29 mouse cellular contexts compared by ENCODE assay signal in genomic region chr16:38358256-38358812, GRCm38 (mm10). TPM values are rescaled to one million over a fixed set of nuclear protein-coding genes. Genes with fewer than 3 reads are reported as not detected.
DNase-seq lines count a peak whose midpoint lies in the region; ATAC-seq and TF ChIP-seq lines count a peak whose summit lies in the region.
"Had no signal": no experiment of that assay in that cellular context is flagged by ENCODE, and none has a peak within 500 bp of the region (broad histone marks: within the 10 kb centered on the region; RNA-seq: fewer than 3 reads in every experiment).

No protein-coding gene starts in this region.

- dilution Hi-C loops in CH12.LX (cut with MboI; ENCODE audit: extremely low pct_ligation_motif_present, extremely low pct_unique_long_range_greater_than_20kb, low sequenced_read_pairs) = no loop called here

- WGBS in midbrain, embryonic 11.5 days = 88% methylated on average over 6 of the region's 6 CpGs
- WGBS in midbrain, postnatal 0 days = 91% methylated on average over 6 of the region's 6 CpGs
- 91% methylated on average over 6 of the region's 6 CpGs for WGBS in forebrain, embryonic 12.5 days
- WGBS in stomach, postnatal 0 days = 88% methylated on average over 6 of the region's 6 CpGs

- peaks cover 11% of the 10 kb centered on the region for H3K79me2 ChIP-seq in CH12.LX (replicated peaks; ENCODE audit: control insufficient read depth, extremely low read depth, insufficient read depth, poor library complexity, severe bottlenecking)

- no peaks in the 10 kb centered on the region for H3K27me3 ChIP-seq in midbrain, embryonic 11.5 days (ENCODE audit: control insufficient read depth, insufficient read depth, low read length)
- H3K27me3 ChIP-seq in midbrain, postnatal 0 days (ENCODE audit: insufficient read depth, low read length) = no peaks in the 10 kb centered on the region
- no peaks in the 10 kb centered on the region for H3K27me3 ChIP-seq in CH12.LX (replicated peaks)
- H3K27me3 ChIP-seq in forebrain, embryonic 12.5 days = no peaks in the 10 kb centered on the region
- H3K27me3 ChIP-seq in stomach, postnatal 0 days (ENCODE audit: control insufficient read depth, insufficient read depth, low read length) = no peaks in the 10 kb centered on the region
- H3K27me3 ChIP-seq: Patski had no signal

- no peaks in the 10 kb centered on the region for H3K4me1 ChIP-seq in midbrain, embryonic 11.5 days (ENCODE audit: control insufficient read depth, insufficient read depth, low read length)
- no peaks in the 10 kb centered on the region for H3K4me1 ChIP-seq in midbrain, postnatal 0 days (ENCODE audit: insufficient read depth, low read length)
- peaks cover 19 to 55% of the 10 kb centered on the region in 2 experiments for H3K4me1 ChIP-seq in CH12.LX (ENCODE audit: control insufficient read depth in 1 of 2, insufficient read depth in 2 of 2)
- H3K4me1 ChIP-seq in forebrain, embryonic 12.5 days = peaks cover 4% of the 10 kb centered on the region; the same call in 1 of the 2 replicates
- peaks cover 5% of the 10 kb centered on the region; the same call in 1 of the 2 replicates for H3K4me1 ChIP-seq in stomach, postnatal 0 days (replicated peaks; ENCODE audit: control insufficient read depth, insufficient read depth)

- no peaks in the 10 kb centered on the region for H3K9me3 ChIP-seq in midbrain, embryonic 11.5 days (ENCODE audit: control insufficient read depth, low read length)
- no peaks in the 10 kb centered on the region for H3K9me3 ChIP-seq in midbrain, postnatal 0 days (ENCODE audit: low read length)
- H3K9me3 ChIP-seq in CH12.LX (replicated peaks; ENCODE audit: low read length) = peaks cover 2% of the 10 kb centered on the region
- H3K9me3 ChIP-seq in forebrain, embryonic 12.5 days = no peaks in the 10 kb centered on the region
- H3K9me3 ChIP-seq in stomach, postnatal 0 days (ENCODE audit: control insufficient read depth, low read length) = no peaks in the 10 kb centered on the region
- H3K9me3 ChIP-seq: G1E had no signal

- no peak for ATAC-seq in midbrain, embryonic 11.5 days (ENCODE audit: low FRiP score)
- ATAC-seq in midbrain, postnatal 0 days (ENCODE audit: low FRiP score) = no peak
- ATAC-seq in monocyte, adult 5-6 weeks (replicated peaks; ENCODE audit: insufficient number of reproducible peaks, low FRiP score, low TSS enrichment, poor library complexity, severe bottlenecking) = no peak
- ATAC-seq in forebrain, embryonic 12.5 days (ENCODE audit: low FRiP score) = no peak
- no peak for ATAC-seq in stomach, postnatal 0 days (ENCODE audit: low FRiP score, low TSS enrichment)
- ATAC-seq: activated CD4-positive, CD25-positive, alpha-beta regulatory T cell, adult 4 months; CD4-positive, CD25-positive, alpha-beta regulatory T cell, adult 4 months; Patski had no signal

- H3K4me2 ChIP-seq in midbrain, embryonic 11.5 days = no peak overlapping the region
- H3K4me2 ChIP-seq in midbrain, postnatal 0 days (ENCODE audit: low read depth, low read length, poor library complexity, severe bottlenecking) = no peak overlapping the region
- H3K4me2 ChIP-seq in CH12.LX (ENCODE audit: insufficient read depth, low read depth, poor library complexity, severe bottlenecking) = peak overlapping the region; percentile 53
- H3K4me2 ChIP-seq in forebrain, embryonic 12.5 days = no peak overlapping the region
- no peak overlapping the region for H3K4me2 ChIP-seq in stomach, postnatal 0 days (replicated peaks; ENCODE audit: low read depth)

- no peak; the same call in 1 of the 2 replicates for TF ChIP-seq RAD21 in CH12.LX (IDR thresholded peaks at IDR 0.05; ENCODE audit: low read depth, low read length)

- peaks cover 3% of the 10 kb centered on the region; the same call in 1 of the 2 replicates for H3K36me3 ChIP-seq in midbrain, embryonic 11.5 days (ENCODE audit: control insufficient read depth, insufficient read depth, low read length)
- no peaks in the 10 kb centered on the region for H3K36me3 ChIP-seq in midbrain, postnatal 0 days (ENCODE audit: insufficient read depth, low read length)
- peaks cover 11 to 62% of the 10 kb centered on the region in 2 experiments for H3K36me3 ChIP-seq in CH12.LX (replicated peaks in 1 of 2; ENCODE audit: control insufficient read depth in 1 of 2, insufficient read depth in 1 of 2, low read length in 1 of 2)
- 0 out of 2 replicates have a peak, but pooled peaks cover 7% of the 10 kb centered on the region for H3K36me3 ChIP-seq in forebrain, embryonic 12.5 days (replicated peaks)
- H3K36me3 ChIP-seq in stomach, postnatal 0 days (ENCODE audit: control insufficient read depth, insufficient read depth, low read length) = no peaks in the 10 kb centered on the region; the same call in 1 of the 2 replicates

- no peak overlapping the region for H3K9ac ChIP-seq in midbrain, embryonic 11.5 days (ENCODE audit: low read length)
- H3K9ac ChIP-seq in midbrain, postnatal 0 days (replicated peaks; ENCODE audit: low read length, poor library complexity, severe bottlenecking) = no peak overlapping the region
- peak overlapping the region; percentile 23; the same call in 1 of the 2 replicates for H3K9ac ChIP-seq in CH12.LX (ENCODE audit: insufficient read depth, low read depth)
- no peak overlapping the region for H3K9ac ChIP-seq in forebrain, embryonic 12.5 days
- H3K9ac ChIP-seq in stomach, postnatal 0 days (ENCODE audit: low read length) = no peak overlapping the region

- in situ Hi-C loops in CH12.LX (cut with MboI; ENCODE audit: low pct_ligation_motif_present, low pct_unique_long_range_greater_than_20kb, low sequenced_read_pairs) = no loop called here

- no peak overlapping the region for H3K4me3 ChIP-seq in midbrain, embryonic 11.5 days (ENCODE audit: low read depth, low read length)
- no peak overlapping the region for H3K4me3 ChIP-seq in midbrain, postnatal 0 days (ENCODE audit: low read depth, low read length)
- no peak overlapping the region for H3K4me3 ChIP-seq in CH12.LX (replicated peaks in 1 of 3; ENCODE audit: low read depth in 2 of 3, low read length in 2 of 3, poor library complexity in 1 of 3)
- no peak overlapping the region for H3K4me3 ChIP-seq in forebrain, embryonic 12.5 days (replicated peaks)
- H3K4me3 ChIP-seq in stomach, postnatal 0 days (ENCODE audit: low read depth, low read length) = no peak overlapping the region

- TF ChIP-seq CTCF in midbrain, postnatal 0 days (IDR thresholded peaks at IDR 0.05) = no peak
- no peak for TF ChIP-seq CTCF in CH12.LX (conservative IDR thresholded peaks at IDR 0.05 in 1 of 2, IDR thresholded peaks at IDR 0.05 in 1 of 2; ENCODE audit: low read depth in 2 of 2, low read length in 2 of 2)
- no peak for TF ChIP-seq CTCF in stomach, postnatal 0 days (IDR thresholded peaks at IDR 0.05; ENCODE audit: low read depth)

- no peak; the same call in 1 of the 2 replicates for TF ChIP-seq POLR2A in CH12.LX (IDR thresholded peaks at IDR 0.05; ENCODE audit: low read depth, low read length)

- H3K27ac ChIP-seq in midbrain, embryonic 11.5 days (ENCODE audit: low read depth, low read length) = no peak overlapping the region
- no peak overlapping the region for H3K27ac ChIP-seq in midbrain, postnatal 0 days (ENCODE audit: low read depth, low read length)
- H3K27ac ChIP-seq in CH12.LX (ENCODE audit: insufficient read depth, low read depth) = peak overlapping the region; percentile 59
- no peak overlapping the region for H3K27ac ChIP-seq in forebrain, embryonic 12.5 days
- no peak overlapping the region for H3K27ac ChIP-seq in stomach, postnatal 0 days (replicated peaks)

- peak; percentile 45 for DNase-seq in midbrain, embryonic 11.5 days (ENCODE audit: low spot score, missing footprints)
- DNase-seq in midbrain, postnatal 0 days (ENCODE audit: low spot score) = no peak
- DNase-seq in A20 (ENCODE audit: low read depth, low spot score) (peak; percentile 32), CH12.LX (ENCODE audit: extremely low read depth) (no peak)
- peak; percentile 56 for DNase-seq in induced T-regulatory cell, adult 2 months (ENCODE audit: low read depth)
- no peak for DNase-seq in stomach, postnatal 0 days (ENCODE audit: low spot score)
- DNase-seq: adrenal gland, adult 2 months; adrenal gland, adult 8-10 months; adrenal gland, postnatal 10 days; adrenal gland, postnatal 14 days; adrenal gland, postnatal 25 days; adrenal gland, postnatal 36 days; B cell, adult 2 months; cerebellum, adult 11 months; cerebellum, adult 11-12 months; cerebellum, adult 18-20 months; cerebellum, adult 2 months had no signal

- TF ChIP-seq EP300 in CH12.LX (IDR thresholded peaks at IDR 0.05; ENCODE audit: low read length) = peak; percentile 54; the same call in 1 of the 2 replicates
- TF ChIP-seq EP300 in stomach, postnatal 0 days (optimal IDR thresholded peaks at IDR 0.05) = no peak

RNA-seq across cellular contexts. Expression of gene Popdc2, which starts 3.7 kb away (rescaled TPM):
- polyA plus RNA-seq in midbrain, embryonic 11.5 days (2014; fragmentation: Nextera tagmentation; extraction: Ambion mirVana) = 0.59 and 2.1 TPM in 2 replicates
- total RNA-seq in midbrain, postnatal 0 days (2014; rRNA removed) = 1.5 TPM in 2 replicates
- 0.49 and 0.69 TPM in 2 replicates for polyA plus RNA-seq in midbrain, postnatal 0 days (2015; fragmentation: Nextera tagmentation; extraction: Ambion mirVana)
- total RNA-seq in CH12.LX (2012; rRNA removed) = 1.0 and 3.6 TPM in 2 replicates
- total RNA-seq in CH12.LX (2014; rRNA removed) = 0.17 and 0.30 TPM in 2 replicates
- polyA plus RNA-seq in CH12.LX (2012; ENCODE audit: insufficient read length, low read depth) = 0.35 and 1.1 TPM in 2 replicates
- total RNA-seq in monocyte, adult 5-6 weeks (2017) = not detected in 3 replicates
- 0.49 and 0.50 TPM in 2 replicates for polyA plus RNA-seq in forebrain, embryonic 12.5 days (2016; fragmentation: Nextera tagmentation; extraction: Ambion mirVana)
- polyA plus RNA-seq in stomach, postnatal 0 days (2015; fragmentation: Nextera tagmentation; extraction: Ambion mirVana) = 10.4 and 11.5 TPM in 2 replicates

RNA-seq across cellular contexts. Expression of gene Gm21987, which starts 11.5 kb away (rescaled TPM):
- polyA plus RNA-seq in midbrain, embryonic 11.5 days (2014; fragmentation: Nextera tagmentation; extraction: Ambion mirVana) = not detected in 2 replicates
- not detected in 2 replicates for total RNA-seq in midbrain, postnatal 0 days (2014; rRNA removed)
- not detected in 2 replicates for polyA plus RNA-seq in midbrain, postnatal 0 days (2015; fragmentation: Nextera tagmentation; extraction: Ambion mirVana)
- total RNA-seq in CH12.LX (2012; rRNA removed) = 0.42 TPM in 1 of 2 replicates, not detected in the other
- total RNA-seq in CH12.LX (2014; rRNA removed) = not detected in 2 replicates
- 0.87 TPM in 1 of 2 replicates, not detected in the other for polyA plus RNA-seq in CH12.LX (2012; ENCODE audit: insufficient read length, low read depth)
- total RNA-seq in monocyte, adult 5-6 weeks (2017) = not detected in 3 replicates
- polyA plus RNA-seq in forebrain, embryonic 12.5 days (2016; fragmentation: Nextera tagmentation; extraction: Ambion mirVana) = not detected in 2 replicates
- polyA plus RNA-seq in stomach, postnatal 0 days (2015; fragmentation: Nextera tagmentation; extraction: Ambion mirVana) = not detected in 2 replicates
- total RNA-seq: adrenal gland, adult 18-20 months; adrenal gland, postnatal 10 days; adrenal gland, postnatal 14 days; adrenal gland, postnatal 25 days; adrenal gland, postnatal 4 days; ES-E14; MEL had no signal
- polyA plus RNA-seq: activated CD4-positive, CD25-positive, alpha-beta regulatory T cell, adult 4 months; adrenal gland, adult 2 months; brain, embryonic 14.5 days; C2C12; CD4-positive, CD25-positive, alpha-beta regulatory T cell, adult 4 months; cerebellum, adult 2 months; Patski had no signal

RNA-seq across cellular contexts. Expression of gene Cox17, which starts 11.5 kb away (rescaled TPM):
- polyA plus RNA-seq in midbrain, embryonic 11.5 days (2014; fragmentation: Nextera tagmentation; extraction: Ambion mirVana) = 122 and 124 TPM in 2 replicates
- total RNA-seq in midbrain, postnatal 0 days (2014; rRNA removed) = 14.5 and 15.0 TPM in 2 replicates
- polyA plus RNA-seq in midbrain, postnatal 0 days (2015; fragmentation: Nextera tagmentation; extraction: Ambion mirVana) = 65.3 and 66.1 TPM in 2 replicates
- 643 and 706 TPM in 2 replicates for total RNA-seq in CH12.LX (2012; rRNA removed)
- total RNA-seq in CH12.LX (2014; rRNA removed) = 410 and 438 TPM in 2 replicates
- polyA plus RNA-seq in CH12.LX (2012; ENCODE audit: insufficient read length, low read depth) = 533 and 622 TPM in 2 replicates
- total RNA-seq in monocyte, adult 5-6 weeks (2017) = 312 to 519 TPM (median 389 TPM) in 3 replicates
- polyA plus RNA-seq in forebrain, embryonic 12.5 days (2016; fragmentation: Nextera tagmentation; extraction: Ambion mirVana) = 141 and 144 TPM in 2 replicates
- 301 and 327 TPM in 2 replicates for polyA plus RNA-seq in stomach, postnatal 0 days (2015; fragmentation: Nextera tagmentation; extraction: Ambion mirVana)

RNA-seq across cellular contexts. Expression of gene Maats1, which starts 16.4 kb away (rescaled TPM):
- polyA plus RNA-seq in midbrain, embryonic 11.5 days (2014; fragmentation: Nextera tagmentation; extraction: Ambion mirVana) = 0.32 and 0.60 TPM in 2 replicates
- total RNA-seq in midbrain, postnatal 0 days (2014; rRNA removed) = 1.2 and 2.1 TPM in 2 replicates
- polyA plus RNA-seq in midbrain, postnatal 0 days (2015; fragmentation: Nextera tagmentation; extraction: Ambion mirVana) = 1.0 and 1.5 TPM in 2 replicates
- total RNA-seq in CH12.LX (2012; rRNA removed) (3.9 TPM in 2 replicates), CH12.LX (2014; rRNA removed) (1.7 and 1.9 TPM in 2 replicates)
- 2.0 and 2.9 TPM in 2 replicates for polyA plus RNA-seq in CH12.LX (2012; ENCODE audit: insufficient read length, low read depth)
- 0.21 TPM in 1 of 3 replicates, not detected in the others for total RNA-seq in monocyte, adult 5-6 weeks (2017)
- 0.56 and 0.60 TPM in 2 replicates for polyA plus RNA-seq in forebrain, embryonic 12.5 days (2016; fragmentation: Nextera tagmentation; extraction: Ambion mirVana)
- 0.27 and 0.44 TPM in 2 replicates for polyA plus RNA-seq in stomach, postnatal 0 days (2015; fragmentation: Nextera tagmentation; extraction: Ambion mirVana)
- total RNA-seq: MEL had no signal
- polyA plus RNA-seq: adrenal gland, adult 2 months; G1E had no signal

Comparison
In these comparisons a context has a peak if more than half of its experiments do, and no peak if none do; other contexts are left out.
1. DNase-seq: peak in midbrain, embryonic 11.5 days (single experiment), A20 (single experiment) and induced T-regulatory cell, adult 2 months (single experiment); none in midbrain, postnatal 0 days (single experiment), CH12.LX (single experiment) and stomach, postnatal 0 days (single experiment).